Mouse (Mus musculus) A20 (cell line): ENCODE data around the gene Lrch1.

Experiments used
- DNase-seq: peaks from one replicate; pipeline ENCODE4 v3.0.0-alpha.2; 2011; ENCODE audit warnings: low read depth, low spot score

Gene Lrch1

GRCm38 (mm10) chr14:74852965-74853758 is 94.5 kb downstream of the Lrch1 start:
- no peak for DNase-seq

GRCm38 (mm10) chr14:74851866-74852265 is 95.8 kb downstream of the Lrch1 start:
- no peak for DNase-seq

GRCm38 (mm10) chr14:74849020-74849419 is 98.7 kb downstream of the Lrch1 start:
- DNase-seq = no peak

DNA sequence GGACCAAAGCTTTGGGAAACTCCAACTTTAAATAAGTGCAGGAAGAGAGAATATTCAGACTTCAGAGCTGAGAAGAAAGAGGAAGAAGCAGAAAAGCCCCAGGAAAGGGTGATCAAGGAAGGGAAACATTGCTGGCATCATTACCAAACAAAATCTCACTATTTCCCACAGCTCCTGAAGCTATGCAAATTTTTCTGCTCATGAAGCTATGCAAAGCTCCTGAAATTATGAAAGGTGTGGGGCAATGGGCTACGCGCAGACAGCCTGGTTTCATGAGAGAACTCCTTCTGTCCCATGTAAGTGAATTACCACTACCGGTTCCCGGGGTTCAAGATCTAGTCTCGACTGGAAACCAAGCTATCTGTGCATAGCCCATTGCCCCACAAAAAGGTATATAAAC is 99.5 kb downstream of the Lrch1 start:
- peak; percentile 27 for DNase-seq

DNA sequence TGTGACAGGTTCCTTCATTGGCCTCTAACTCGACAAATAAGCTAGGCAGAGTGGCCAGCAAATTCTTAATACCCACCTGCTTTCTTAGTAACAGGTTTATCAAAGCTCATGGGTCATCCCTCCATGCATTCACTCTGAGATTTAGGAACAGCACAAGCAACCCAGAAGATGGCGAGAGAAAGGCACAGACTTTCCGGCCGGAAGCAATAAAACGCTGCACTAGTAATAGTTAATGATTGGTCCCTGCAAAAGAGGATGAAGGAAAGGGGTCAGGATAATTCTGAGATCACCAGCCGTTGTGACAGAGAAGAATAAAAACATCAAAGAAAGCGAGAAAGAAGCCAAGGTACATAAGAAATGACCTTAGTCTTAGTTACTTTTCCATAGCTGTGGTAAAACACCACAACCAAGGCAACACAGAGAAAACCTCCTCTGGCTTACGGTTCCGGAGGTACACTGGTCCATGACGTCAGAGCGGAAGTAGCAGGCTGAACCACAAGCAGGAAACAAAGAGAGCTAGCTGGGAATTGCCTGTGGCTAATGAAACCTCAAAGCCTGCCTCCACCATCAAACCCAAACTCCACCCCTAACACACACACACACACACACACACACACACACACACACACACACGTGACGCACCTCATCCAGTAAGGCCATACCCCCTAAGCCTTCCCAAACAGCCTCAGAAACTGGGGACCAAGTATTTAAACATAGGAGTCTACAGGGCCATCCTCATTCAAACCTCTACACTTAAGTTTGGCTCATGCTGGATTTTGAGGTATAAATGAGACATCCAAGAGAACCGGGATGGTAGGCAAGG is 100.2 kb downstream of the Lrch1 start:
- peak; percentile 70 for DNase-seq

- DNase-seq = peak; percentile 34
These were observed 101.0 kb downstream of the Lrch1 start for GRCm38 (mm10) chr14:74846668-74847067.

- peak; percentile 36 for DNase-seq
These were observed 101.9 kb downstream of the Lrch1 start for GRCm38 (mm10) chr14:74845661-74846274.

- peak; percentile 74 for DNase-seq
These were observed 106.0 kb downstream of the Lrch1 start for GRCm38 (mm10) chr14:74841708-74842107.

DNA sequence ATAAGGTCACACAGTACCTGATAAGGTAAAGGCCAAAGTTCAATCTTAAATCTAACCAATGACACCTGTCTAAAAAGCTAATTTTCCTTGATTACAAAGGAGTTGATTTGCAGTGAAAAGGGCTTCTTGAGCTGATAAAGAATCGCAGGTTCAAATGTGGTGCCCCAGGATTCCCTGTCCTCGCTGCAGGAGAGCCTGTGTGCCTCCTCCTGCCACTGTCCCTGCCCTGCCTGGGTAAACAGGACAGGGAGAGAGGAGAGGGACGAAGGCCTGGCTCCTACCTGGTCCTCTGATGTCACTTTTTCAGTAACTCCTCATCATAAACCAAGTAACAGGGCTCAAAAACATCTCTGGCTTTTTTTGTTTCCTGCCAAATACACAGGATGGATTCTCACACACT is 106.4 kb downstream of the Lrch1 start:
- DNase-seq = no peak

DNA sequence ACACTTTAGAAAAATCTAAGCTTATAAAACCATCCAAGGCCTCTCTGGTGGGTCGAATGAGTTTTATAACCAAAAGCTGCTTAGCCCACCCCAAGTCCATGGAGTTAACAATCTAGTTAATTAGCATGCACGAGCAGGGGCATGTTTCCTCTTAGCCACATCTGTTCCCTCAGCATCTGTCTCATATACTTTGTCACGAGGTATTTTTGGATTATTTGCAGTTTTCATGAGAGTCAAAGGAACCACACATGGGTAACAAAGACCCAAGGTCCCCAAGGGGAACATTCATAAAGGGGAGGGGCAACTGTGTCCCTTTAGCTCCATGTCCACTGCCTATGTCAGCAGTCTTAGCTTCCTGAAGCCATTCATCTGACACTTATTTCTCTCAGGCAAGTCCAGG is 106.9 kb downstream of the Lrch1 start:
- DNase-seq = peak; percentile 61

- peak; percentile 26 for DNase-seq
These were observed 107.3 kb downstream of the Lrch1 start for GRCm38 (mm10) chr14:74840328-74840727.

GRCm38 (mm10) chr14:74838816-74839215 is 108.9 kb downstream of the Lrch1 start:
- DNase-seq = no peak

DNA sequence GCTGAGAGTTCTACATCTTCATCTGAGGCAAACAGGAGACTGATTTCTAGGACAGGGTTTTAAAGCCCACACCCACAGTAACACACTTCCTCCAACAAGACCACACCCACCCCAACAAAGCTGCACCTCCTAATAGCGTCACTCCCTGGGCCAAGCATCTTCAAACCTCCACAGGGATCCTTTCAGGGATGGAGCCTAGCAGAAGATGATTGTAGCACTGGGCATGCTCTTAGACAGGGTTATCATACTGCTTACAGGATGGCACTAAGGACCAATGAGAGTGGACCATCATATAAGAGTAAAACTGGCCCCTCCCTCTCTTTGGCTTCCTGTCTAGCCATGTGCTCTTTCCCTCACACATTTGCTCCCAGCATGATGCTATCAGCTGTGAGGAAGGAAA is 112.7 kb downstream of the Lrch1 start:
- no peak for DNase-seq

GRCm38 (mm10) chr14:74834215-74834614 is 113.5 kb downstream of the Lrch1 start:
- no peak for DNase-seq

GRCm38 (mm10) chr14:74831653-74832052 is 116.0 kb downstream of the Lrch1 start:
- no peak for DNase-seq

GRCm38 (mm10) chr14:74831050-74831449 is 116.6 kb downstream of the Lrch1 start:
- no peak for DNase-seq

DNA sequence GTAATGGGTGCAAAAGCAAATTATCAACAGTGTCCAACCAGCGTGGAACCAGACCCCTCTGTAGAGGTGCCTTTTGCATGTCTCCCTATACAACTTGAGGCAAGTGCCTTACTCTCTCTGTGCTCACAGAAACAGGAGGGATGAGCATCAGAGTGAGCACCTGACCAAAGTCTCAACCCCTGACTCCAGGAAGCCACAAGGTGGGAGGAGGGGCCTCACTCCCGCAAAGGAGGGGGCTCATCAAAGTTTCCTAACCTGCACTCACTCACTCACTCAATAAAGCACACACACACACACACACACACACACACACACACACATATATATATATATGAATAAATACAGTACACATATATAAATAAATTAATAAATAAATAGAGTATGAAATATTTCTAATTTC is 117.1 kb downstream of the Lrch1 start:
- DNase-seq = no peak

- DNase-seq = no peak
These were observed 124.7 kb downstream of the Lrch1 start for GRCm38 (mm10) chr14:74822757-74823680.

- DNase-seq = no peak
These were observed 125.6 kb downstream of the Lrch1 start for GRCm38 (mm10) chr14:74822048-74822447.

DNA sequence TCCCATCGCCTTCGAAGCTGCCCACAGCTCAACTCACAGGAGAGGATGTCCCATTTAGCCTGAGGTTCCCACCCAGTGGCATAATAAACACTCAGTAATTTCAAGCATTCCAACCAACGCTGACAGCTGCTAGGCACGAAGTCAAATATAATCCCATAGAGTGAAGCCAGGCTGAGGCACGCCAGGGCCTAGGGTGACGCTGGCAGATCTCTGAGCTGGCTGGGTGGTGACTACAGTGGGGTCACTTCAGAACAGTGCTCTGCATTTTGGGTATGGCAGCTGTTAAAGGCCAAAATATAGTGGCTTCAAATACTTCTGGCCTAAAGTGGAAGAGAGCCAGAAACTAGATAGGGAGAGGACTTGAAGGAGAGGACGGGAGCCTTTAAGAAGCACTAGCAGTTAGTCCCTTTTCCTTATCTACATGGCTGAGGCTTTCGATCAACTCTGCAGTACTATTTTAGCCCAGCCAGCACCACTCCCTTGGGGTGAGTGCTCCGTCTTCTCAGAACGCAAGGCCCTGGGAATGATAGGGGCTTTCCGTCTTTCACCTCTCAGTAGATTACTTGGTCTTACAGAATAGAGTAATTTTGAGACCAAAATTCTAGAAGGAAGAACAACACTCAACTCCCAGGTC is 127.4 kb downstream of the Lrch1 start:
- no peak for DNase-seq

- no peak for DNase-seq
These were observed 131.0 kb downstream of the Lrch1 start for GRCm38 (mm10) chr14:74816705-74817104.
